Mouse (Mus musculus): Measurements from ENCODE around the gene Gabre. TPM values are rescaled to one million over a fixed set of nuclear protein-coding genes. Genes with fewer than 3 reads are reported as not detected.

Gabre gene
- under 1 TPM; 0.20 to 0.29 TPM for total RNA-seq (2021)
- long read RNA-seq, experiment 1, result 0 reads
- long read RNA-seq, experiment 2, result 0 reads

DNA sequence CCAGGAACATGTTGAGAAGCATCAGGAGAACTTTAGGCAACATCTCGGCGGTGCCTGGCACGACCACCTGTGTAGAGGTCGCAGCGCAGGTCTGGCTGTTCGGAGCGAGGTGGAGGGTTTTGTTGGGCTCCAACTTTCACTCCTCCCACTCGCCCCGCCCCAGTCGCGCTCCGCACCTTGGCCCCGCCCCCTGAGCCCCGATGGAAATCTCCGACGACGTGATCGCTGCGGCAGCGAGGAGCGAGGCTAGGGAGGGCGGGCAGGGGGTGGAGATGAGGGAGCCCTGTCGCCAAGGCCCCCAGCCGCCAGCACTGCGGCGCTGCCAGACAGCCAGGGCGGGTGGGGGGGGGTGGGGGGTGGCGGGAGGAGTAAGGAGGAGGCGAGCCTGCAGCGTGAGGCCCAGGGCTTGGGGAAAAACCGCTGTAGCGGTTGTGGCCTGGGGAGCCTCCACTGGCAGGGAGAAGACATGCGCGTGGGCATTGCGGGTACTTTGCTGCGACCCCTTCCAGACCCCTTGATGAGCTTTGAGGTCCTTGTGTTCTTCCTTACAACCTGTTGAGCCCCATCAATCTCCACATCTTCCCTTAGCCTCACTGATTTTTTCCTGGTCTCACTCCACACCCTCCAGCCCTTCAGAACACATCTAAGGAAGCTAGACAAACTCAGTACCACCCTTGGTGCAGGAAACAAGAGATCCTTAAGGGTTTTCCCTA lies at the start of gene Gabre:
TSS of gene Gabre (minus strand) at position 145 of the 713 bp plus-strand sequence.
- intact Hi-C loops (cut with DNase I; ENCODE audit: low total_unique reads), result no loop called here
- peak; percentile 59 for DNase-seq

DNA sequence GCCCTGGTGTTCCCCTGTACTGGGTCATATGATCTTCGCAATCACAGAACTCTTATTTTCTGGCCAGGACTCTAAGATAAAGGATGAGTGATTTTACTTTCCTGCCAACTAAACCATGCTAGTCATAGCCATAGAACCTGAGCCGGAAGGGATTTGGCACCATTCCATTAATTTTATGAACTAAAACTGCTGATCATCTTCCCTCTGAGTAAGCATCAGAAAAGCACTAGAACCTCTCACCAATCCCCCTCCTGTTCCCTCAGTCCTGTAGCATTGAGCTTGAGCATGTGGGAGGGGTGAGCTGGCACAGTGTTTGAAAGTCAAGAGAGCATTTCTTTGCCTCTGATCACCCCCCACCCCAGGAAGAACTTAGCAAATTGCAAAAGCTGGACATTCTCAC lies 23.2 kb upstream of the Gabre start:
- intact Hi-C loops (cut with DNase I; ENCODE audit: low total_unique reads), result no loop called here

DNA sequence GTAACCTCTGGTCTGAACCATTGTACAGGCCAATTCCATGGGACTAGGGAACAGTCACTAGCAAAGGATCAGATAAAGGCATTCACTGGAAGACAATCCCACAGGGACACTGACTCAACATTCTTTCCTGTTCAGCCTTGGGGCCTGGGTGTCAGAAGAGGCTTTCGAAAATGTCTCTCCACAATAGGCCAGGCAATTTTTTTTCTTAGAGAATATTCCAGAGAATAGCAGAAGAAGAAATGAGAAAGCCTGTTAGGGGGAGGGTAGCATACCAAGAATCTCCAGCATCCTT lies 715 bp upstream of the Gabre start:
- intact Hi-C loops (cut with DNase I; ENCODE audit: low total_unique reads), result no loop called here
- no peak for DNase-seq

More for the DNA sequence above, 23.2 kb upstream of the Gabre start:
- no peak for DNase-seq

DNA sequence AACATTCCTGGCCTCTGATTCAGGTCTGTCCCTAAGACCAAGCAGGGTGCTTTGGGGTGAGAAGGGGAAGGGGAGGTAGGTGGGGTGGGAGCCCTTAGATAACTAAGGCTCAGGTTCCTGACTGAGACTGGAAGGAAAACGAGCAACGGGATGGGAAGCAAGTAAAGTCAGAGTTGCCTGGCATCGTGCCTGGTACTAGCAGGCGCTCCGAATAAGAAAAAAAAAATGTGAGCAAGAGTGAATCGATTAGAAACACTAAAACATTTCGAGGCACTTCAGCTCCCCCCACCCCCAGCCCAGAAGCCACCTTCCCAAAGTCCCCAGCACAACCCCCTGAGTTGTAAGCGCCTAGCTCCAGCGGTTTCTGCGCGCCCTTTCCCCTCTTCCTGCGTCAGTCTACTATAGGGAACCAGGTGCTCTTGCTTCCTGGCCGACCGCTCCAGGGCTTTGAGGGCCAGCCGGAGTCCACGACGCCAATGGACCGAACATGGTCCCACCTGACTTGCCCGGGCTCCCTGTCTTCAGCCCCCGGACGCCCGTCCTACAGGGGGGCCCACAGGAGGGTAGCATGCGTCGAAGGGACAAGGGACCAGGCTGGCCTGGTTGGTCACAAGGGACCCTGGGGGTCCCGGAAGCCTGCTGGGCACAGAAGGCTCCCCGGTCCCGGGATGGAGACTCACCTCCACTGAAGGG lies 491 bp downstream of the Gabre start:
- DNase-seq, result peak; percentile 10

DNA sequence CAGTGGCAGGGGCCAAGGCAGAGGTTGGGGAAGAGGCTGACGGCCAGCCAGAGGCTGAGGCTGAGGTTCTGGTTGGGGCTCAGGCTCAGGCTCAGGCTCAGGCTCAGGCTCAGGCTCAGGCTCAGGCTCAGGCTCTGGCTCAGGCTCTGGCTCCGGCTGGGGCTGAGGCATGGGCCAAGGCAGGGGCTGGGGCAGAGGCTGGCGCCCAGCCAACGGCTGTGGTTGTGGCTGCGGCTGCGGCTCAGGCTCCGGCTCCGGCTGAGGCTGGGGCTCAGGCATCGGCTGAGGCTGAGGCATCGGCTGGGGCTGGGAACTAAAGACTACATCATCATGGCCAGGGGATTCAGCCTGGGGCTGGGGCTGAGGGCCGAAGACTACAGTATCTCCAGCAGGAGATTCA lies 4.0 kb downstream of the Gabre start:
- peak; percentile 3 for DNase-seq
- intact Hi-C loops (cut with DNase I; ENCODE audit: low total_unique reads), result no loop called here

More for the DNA sequence above, 491 bp downstream of the Gabre start:
- intact Hi-C loops (cut with DNase I; ENCODE audit: low total_unique reads), result no loop called here

DNA sequence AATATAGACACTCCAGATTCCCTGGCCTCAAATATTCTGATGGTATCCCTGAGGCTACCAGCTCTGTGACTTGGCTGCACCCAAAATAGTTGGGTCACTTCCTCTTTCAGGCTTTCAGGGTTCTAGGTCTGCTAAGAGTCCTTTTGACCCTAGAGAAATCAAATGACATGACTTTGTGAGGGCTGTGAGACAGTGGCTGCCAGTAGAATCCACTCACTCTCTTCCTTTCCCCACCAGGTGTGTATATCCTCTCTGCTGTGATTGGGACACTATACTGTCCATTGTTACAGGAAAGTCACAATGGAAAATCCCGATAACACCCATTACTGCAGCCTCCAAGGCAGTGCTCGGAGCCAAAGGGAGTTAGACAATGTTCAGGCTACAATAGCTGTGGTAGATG lies 52.9 kb downstream of the Gabre start, which contains the start of gene Magea4:
TSS of gene Magea4 (plus strand) at position 301 of the 400 bp plus-strand sequence.
- DNase-seq, result no peak
- intact Hi-C loops (cut with DNase I; ENCODE audit: low total_unique reads), result no loop called here

Small RNA genes lying within 50 kb of the gene (microRNA-seq; reads per million reads assigned to microRNA genes)
- 163 to 188 reads per million in 2 experiments for gene Mir224
- 9.5 to 10.5 reads per million in 2 experiments for gene Mir452

Other genes starting within 250 kb of the Gabre start
- not detected for gene Magea4, start 52.8 kb downstream of the Gabre start, total RNA-seq (2021)
- not detected for gene Magea10, start 112.1 kb upstream of the Gabre start, total RNA-seq (2021)